Mouse (Mus musculus) MEL (cell line): ENCODE measurements around the gene Herpud1. TPM values are rescaled to one million over a fixed set of nuclear protein-coding genes. Genes with fewer than 3 reads are reported as not detected.
"Not testable (repeated sequence)": the region's sequence is repeated elsewhere in the genome, so short reads cannot be mapped to it uniquely, and the experiment has no call there.

ENCODE experiments used
- DNase-seq: peaks from one replicate; pipeline ENCODE4 v3.0.0; 2011; ENCODE audit warnings: low read depth, low spot score
- H3K27ac ChIP-seq: 2 replicates; pipeline ENCODE4 v1.5.1; 2012; ENCODE audit warnings: low read depth, mild to moderate bottlenecking, control low read depth, low read length, moderate library complexity; ENCODE audit not compliant: control insufficient read depth
- H3K27me3 ChIP-seq, 2 experiments: fragments of 150-350 bp in 1 of 2; sonication (generic) in 1 of 2; 2 replicates each; pipeline ENCODE4 v1.6.1; 2012; ENCODE audit warnings: low read length in 2 of 2, mild to moderate bottlenecking in 2 of 2, improper control_type of control experiment in 1 of 2, moderate library complexity in 1 of 2; ENCODE audit not compliant: insufficient read depth in 2 of 2, control insufficient read depth in 1 of 2
- H3K36me3 ChIP-seq, 2 experiments: 2 replicates each; pipeline ENCODE4 v1.6.1; 2012 to 2014; ENCODE audit warnings: low read length in 2 of 2, improper control_type of control experiment in 1 of 2, inconsistent platforms in 1 of 2, mild to moderate bottlenecking in 1 of 2; ENCODE audit not compliant: insufficient read depth in 2 of 2, control insufficient read depth in 1 of 2
- H3K4me1 ChIP-seq, 2 experiments: fragments of 150-350 bp in 1 of 2; sonication (generic) in 1 of 2; 2 replicates each; pipeline ENCODE4 v1.6.1; 2012; ENCODE audit warnings: low read length in 2 of 2, improper control_type of control experiment in 1 of 2, mild to moderate bottlenecking in 1 of 2; ENCODE audit not compliant: insufficient read depth in 2 of 2, control insufficient read depth in 1 of 2
- H3K4me3 ChIP-seq, 2 experiments: fragments of 150-350 bp in 1 of 2; sonication (generic) in 1 of 2; 2 replicates each; pipeline ENCODE4 v1.5.1; 2012; ENCODE audit warnings: low read depth in 2 of 2, low read length in 2 of 2, mild to moderate bottlenecking in 2 of 2, moderate library complexity in 2 of 2, control low read depth in 1 of 2, improper control_type of control experiment in 1 of 2; ENCODE audit not compliant: control insufficient read depth in 1 of 2, insufficient read depth in 1 of 2
- H3K79me2 ChIP-seq: 2 replicates; pipeline ENCODE4 v1.6.1; 2012; ENCODE audit warnings: mild to moderate bottlenecking, low read length, moderate library complexity; ENCODE audit not compliant: control insufficient read depth, poor library complexity, insufficient read depth
- H3K9ac ChIP-seq: 2 replicates; pipeline ENCODE4 v1.6.1; 2012; ENCODE audit warnings: low read depth, mild to moderate bottlenecking, control low read depth, low read length, moderate library complexity; ENCODE audit not compliant: control insufficient read depth, poor library complexity, severe bottlenecking
- H3K9me3 ChIP-seq: fragments of 150-350 bp; sonication (generic); replicated peaks from 2 replicates; pipeline ENCODE4 v1.6.1; 2012; ENCODE audit warnings: mild to moderate bottlenecking, low read length, improper control_type of control experiment, moderate library complexity; ENCODE audit not compliant: insufficient read depth
- BHLHE40 ChIP-seq: IDR thresholded peaks from 2 replicates; pipeline ENCODE4 v1.6.1; 2012; ENCODE audit warnings: low read depth, mild to moderate bottlenecking, inconsistent platforms, low read length, improper control_type of control experiment, borderline replicate concordance
- CHD1 ChIP-seq: IDR thresholded peaks from 2 replicates; pipeline ENCODE4 v1.6.1; 2012; ENCODE audit warnings: low read depth, mild to moderate bottlenecking, inconsistent platforms, low read length, improper control_type of control experiment
- CTCF ChIP-seq, 3 experiments: IDR thresholded peaks in 2 of 3; conservative IDR thresholded peaks in 1 of 3; 2 replicates each; pipeline ENCODE4 v1.5.1; 2011 to 2012; ENCODE audit warnings: low read length in 3 of 3, low read depth in 2 of 3, mild to moderate bottlenecking in 2 of 3, improper control_type of control experiment in 1 of 3, inconsistent platforms in 1 of 3, mixed read lengths in 1 of 3, moderate library complexity in 1 of 3; ENCODE audit not compliant: control insufficient read depth in 1 of 3, insufficient read depth in 1 of 3, poor library complexity in 1 of 3, severe bottlenecking in 1 of 3
- E2F4 ChIP-seq: IDR thresholded peaks from 2 replicates; pipeline ENCODE4 v1.6.1; 2011; ENCODE audit warnings: low read depth, low read length, improper control_type of control experiment, borderline replicate concordance
- EP300 ChIP-seq, 2 experiments: IDR thresholded peaks; 2 replicates each; pipeline ENCODE4 v1.6.1; 2011; ENCODE audit warnings: improper control_type of control experiment in 2 of 2, low read length in 2 of 2, low read depth in 1 of 2, mild to moderate bottlenecking in 1 of 2
- ETS1 ChIP-seq: IDR thresholded peaks from 2 replicates; pipeline ENCODE4 v1.6.1; 2012; ENCODE audit warnings: low read depth, mild to moderate bottlenecking, inconsistent platforms, low read length, improper control_type of control experiment, moderate library complexity
- GATA1 ChIP-seq: IDR thresholded peaks from 2 replicates; pipeline ENCODE4 v1.6.1; 2011; ENCODE audit warnings: low read depth, low read length, improper control_type of control experiment
- HCFC1 ChIP-seq: IDR thresholded peaks from 2 replicates; pipeline ENCODE4 v1.6.1; 2012; ENCODE audit warnings: low read depth, mild to moderate bottlenecking, inconsistent platforms, low read length, improper control_type of control experiment, moderate library complexity
- JUND ChIP-seq: IDR thresholded peaks from 2 replicates; pipeline ENCODE4 v1.6.1; 2011; ENCODE audit warnings: low read depth, mild to moderate bottlenecking, improper control_type of control experiment, low read length
- KAT2A ChIP-seq: conservative IDR thresholded peaks from 2 replicates; pipeline ENCODE4 v1.6.1; 2012; ENCODE audit warnings: low read depth, low read length, improper control_type of control experiment, inconsistent platforms
- MAX ChIP-seq: IDR thresholded peaks from 2 replicates; pipeline ENCODE4 v1.6.1; 2011; ENCODE audit warnings: low read length, improper control_type of control experiment
- MAZ ChIP-seq: IDR thresholded peaks from 2 replicates; pipeline ENCODE4 v1.6.1; 2012; ENCODE audit warnings: low read depth, mild to moderate bottlenecking, inconsistent platforms, low read length, improper control_type of control experiment
- MXI1 ChIP-seq: IDR thresholded peaks from 2 replicates; pipeline ENCODE4 v1.6.1; 2011; ENCODE audit warnings: mild to moderate bottlenecking, low read depth, low read length, improper control_type of control experiment
- MYB ChIP-seq: IDR thresholded peaks from 2 replicates; pipeline ENCODE4 v1.6.1; 2011; ENCODE audit warnings: mild to moderate bottlenecking, low read depth, low read length, improper control_type of control experiment
- MYC ChIP-seq: IDR thresholded peaks from 2 replicates; pipeline ENCODE4 v1.6.1; 2011; ENCODE audit warnings: low read depth, mild to moderate bottlenecking, low read length, improper control_type of control experiment, moderate library complexity
- NRF1 ChIP-seq: IDR thresholded peaks from 2 replicates; pipeline ENCODE4 v1.6.1; 2014; ENCODE audit warnings: low read depth, mild to moderate bottlenecking, inconsistent platforms, low read length, improper control_type of control experiment, moderate library complexity; ENCODE audit not compliant: poor library complexity, insufficient read depth, severe bottlenecking
- RAD21 ChIP-seq: IDR thresholded peaks from 2 replicates; pipeline ENCODE4 v1.6.1; 2011; ENCODE audit warnings: mild to moderate bottlenecking, low read depth, low read length, improper control_type of control experiment
- RCOR1 ChIP-seq: IDR thresholded peaks from 2 replicates; pipeline ENCODE4 v1.6.1; 2012; ENCODE audit warnings: low read depth, mild to moderate bottlenecking, inconsistent platforms, low read length, improper control_type of control experiment
- SIN3A ChIP-seq: IDR thresholded peaks from 2 replicates; pipeline ENCODE4 v1.6.1; 2012; ENCODE audit warnings: low read length, improper control_type of control experiment, inconsistent platforms
- SMC3 ChIP-seq: IDR thresholded peaks from 2 replicates; pipeline ENCODE4 v1.6.1; 2011; ENCODE audit warnings: low read depth, low read length, improper control_type of control experiment
- TBP ChIP-seq: IDR thresholded peaks from 2 replicates; pipeline ENCODE4 v1.8.0; 2011; ENCODE audit warnings: low read depth, low read length, improper control_type of control experiment
- TCF12 ChIP-seq: IDR thresholded peaks from 2 replicates; pipeline ENCODE4 v1.6.1; 2014; ENCODE audit warnings: low read depth, mild to moderate bottlenecking, inconsistent platforms, low read length, improper control_type of control experiment, moderate library complexity
- UBTF ChIP-seq: IDR thresholded peaks from 2 replicates; pipeline ENCODE4 v1.6.1; 2012; ENCODE audit warnings: low read depth, mild to moderate bottlenecking, inconsistent platforms, low read length, improper control_type of control experiment, moderate library complexity, borderline replicate concordance; ENCODE audit not compliant: insufficient read depth
- USF1 ChIP-seq: IDR thresholded peaks from 2 replicates; pipeline ENCODE4 v1.6.1; 2014; ENCODE audit warnings: low read depth, mild to moderate bottlenecking, inconsistent platforms, low read length, improper control_type of control experiment, moderate library complexity
- ZKSCAN1 ChIP-seq: IDR thresholded peaks from 2 replicates; pipeline ENCODE4 v1.6.1; 2012; ENCODE audit warnings: low read depth, mild to moderate bottlenecking, inconsistent platforms, low read length, improper control_type of control experiment, moderate library complexity
- ZMIZ1 ChIP-seq: IDR thresholded peaks from 2 replicates; pipeline ENCODE4 v1.6.1; 2012; ENCODE audit warnings: low read depth, mild to moderate bottlenecking, inconsistent platforms, low read length, improper control_type of control experiment, moderate library complexity
- polyA plus RNA-seq, 2 experiments: library from polyadenylated mRNA; stranded (reverse) in 1 of 2; unstranded in 1 of 2; fragments of >175 nt in 1 of 2; fragments of >200 nt in 1 of 2; gene quantifications; 2 replicates each; pipeline versions ENCODE4 v1.2.1 to v1.2.4; 2012; ENCODE audit warnings: low replicate concordance in 2 of 2, low read depth in 1 of 2; ENCODE audit not compliant: insufficient read length in 2 of 2, insufficient read depth in 1 of 2, missing spikeins in 1 of 2
- total RNA-seq: library from RNA; depleted of rRNA; stranded (reverse); fragments of 300-350 nt; gene quantifications from 2 replicates; pipeline ENCODE4 v1.2.3, GENCODE M21; 2012

The Herpud1 gene
- total and polyA plus RNA-seq, 3 experiments, result 66.1 to 66.9 TPM; not detected in 1

DNA sequence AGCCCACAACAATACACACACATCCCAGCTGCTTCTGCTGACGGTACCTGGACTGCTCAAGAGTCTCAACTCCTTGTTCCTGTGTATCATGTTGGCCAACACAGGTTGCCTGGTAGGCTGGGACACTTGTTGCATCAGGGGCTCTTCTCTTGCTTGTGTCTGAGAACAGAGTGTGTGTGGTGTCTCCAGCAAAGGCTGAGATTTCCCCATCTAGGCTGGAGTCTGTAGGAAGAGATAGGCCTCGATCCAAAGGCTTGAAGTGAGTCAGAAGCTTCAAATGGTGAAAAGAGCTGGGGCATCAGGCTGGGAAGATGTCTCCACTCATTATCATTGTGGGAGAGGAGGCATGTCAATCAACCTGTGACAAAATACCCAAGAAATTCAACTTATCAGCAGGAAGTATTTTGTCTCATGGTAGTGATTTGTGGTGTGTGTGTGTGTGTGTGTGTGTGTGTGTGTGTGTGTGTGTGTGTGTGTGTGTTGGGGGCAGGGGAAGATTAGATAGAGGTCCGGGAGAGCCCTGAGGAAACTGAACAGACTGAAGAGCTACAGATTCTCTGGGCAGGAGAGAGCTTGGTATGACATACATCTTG lies 13.2 kb downstream of the Herpud1 start (continued):
- no peak for TF ChIP-seq RAD21
- no peak for TF ChIP-seq NRF1
- no peak for TF ChIP-seq MAZ
- TF ChIP-seq HCFC1, result no peak
- TF ChIP-seq ZMIZ1, result no peak
- no peak for TF ChIP-seq MYB
- TF ChIP-seq KAT2A, result no peak
- TF ChIP-seq RCOR1, result peak; percentile 99
- TF ChIP-seq E2F4, result no peak
- TF ChIP-seq UBTF, result no peak
- no peak for TF ChIP-seq USF1
- TF ChIP-seq MYC, result 0 out of 2 replicates have a peak, but pooled peaks have one; percentile 19

DNA sequence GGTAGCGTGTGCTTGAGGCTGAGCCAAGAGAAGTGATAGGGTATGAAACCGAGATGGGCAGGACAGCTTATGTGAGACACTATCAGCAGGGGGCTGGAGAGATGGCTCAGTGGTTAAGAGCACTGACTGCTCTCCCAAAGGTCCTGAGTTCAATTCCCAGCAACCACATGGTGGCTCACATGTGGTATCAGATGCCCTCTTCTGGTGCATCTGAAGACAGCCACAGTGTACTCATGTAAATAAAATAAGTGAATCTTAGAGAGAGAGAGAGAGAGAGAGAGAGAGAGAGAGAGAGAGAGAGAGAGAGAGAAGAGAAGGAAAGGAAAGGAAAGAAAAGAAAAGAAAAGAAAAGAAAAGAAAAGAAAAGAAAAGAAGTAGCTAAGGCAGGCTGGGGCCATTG lies 13.7 kb downstream of the Herpud1 start:
- peak; percentile 37 for TF ChIP-seq SMC3
- peak in 1 of 3 experiments; percentile 28; a peak in 2 of 6 replicates for TF ChIP-seq CTCF (IDR thresholded peaks at IDR 0.05 in 2 of 3, conservative IDR thresholded peaks at IDR 0.05 in 1 of 3; ENCODE audit: control insufficient read depth in 1 of 3, insufficient read depth in 1 of 3, low read depth in 2 of 3, low read length in 3 of 3, poor library complexity in 1 of 3, severe bottlenecking in 1 of 3)
- TF ChIP-seq RAD21, result peak; percentile 17
- TF ChIP-seq TBP, result peak; percentile 43; the same call in 1 of the 2 replicates
- H3K9me3 ChIP-seq, result not testable (repeated sequence)

DNA sequence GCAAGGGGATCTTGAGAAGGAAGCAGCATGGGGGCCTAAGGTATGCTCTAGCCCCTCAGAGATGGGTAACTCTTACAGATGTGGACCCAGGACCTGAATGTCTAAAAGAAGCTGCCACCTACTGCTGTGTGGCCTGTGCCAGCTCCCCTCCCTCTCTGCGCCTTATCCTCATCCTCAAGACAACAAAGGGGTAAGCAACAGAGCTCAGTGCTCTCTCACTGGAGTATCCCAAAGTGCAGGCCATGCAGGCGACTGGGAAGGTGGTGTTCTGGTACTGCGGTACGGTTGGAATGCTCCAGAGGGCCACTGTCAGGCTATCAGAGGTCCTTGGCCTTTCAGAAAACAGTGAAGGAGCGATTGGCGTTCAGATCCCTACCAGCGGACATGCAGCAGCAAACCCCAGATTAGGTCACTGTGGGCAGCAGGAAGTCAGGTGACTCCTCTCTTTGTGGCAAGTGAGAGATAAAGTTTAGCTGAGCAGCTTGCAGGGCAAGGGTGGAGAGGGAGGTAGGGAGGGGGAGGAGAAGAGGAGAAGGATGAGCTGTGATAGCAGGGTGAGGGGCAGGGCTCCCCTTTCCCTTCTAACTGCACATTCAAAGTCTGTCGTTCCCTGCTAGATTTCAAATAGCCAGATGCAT lies 22.3 kb downstream of the Herpud1 start:
- Histone ChIP-seq H3K27ac (no peak overlapping the region), H3K4me1 (peaks cover 2 to 16% of the 10 kb centered on the region in 2 experiments; a peak in 3 of 4 replicates), H3K9ac (peak overlapping the region; percentile 24; the same call in 1 of the 2 replicates), H3K79me2 (no peaks in the 10 kb centered on the region), H3K27me3 (no peaks in the 10 kb centered on the region), H3K9me3 (no peaks in the 10 kb centered on the region), H3K36me3 (peaks cover 0 to 12% of the 10 kb centered on the region in 2 experiments; a peak in 2 of 4 replicates), H3K4me3 (peak overlapping the region in 1 of 2 experiments; percentile 13; a peak in 1 of 4 replicates)
- peak; percentile 58 for DNase-seq
- TF ChIP-seq MAX, result no peak
- TF ChIP-seq JUND, result no peak
- TF ChIP-seq TCF12, result peak; percentile 78
- peak; percentile 89 for TF ChIP-seq USF1
- TF ChIP-seq MYC, result 0 out of 2 replicates have a peak, but pooled peaks have one; percentile 28
- no peak for TF ChIP-seq KAT2A
- TF ChIP-seq SMC3, result no peak
- TF ChIP-seq EP300 (IDR thresholded peaks at IDR 0.05; ENCODE audit: low read depth in 1 of 2, low read length in 2 of 2), result peak in 1 of 2 experiments; percentile 79; a peak in 3 of 4 replicates
- TF ChIP-seq ETS1, result peak; percentile 81
- TF ChIP-seq GATA1, result peak; percentile 70
- no peak for TF ChIP-seq MXI1
- TF ChIP-seq CHD1, result no peak
- no peak for TF ChIP-seq RAD21
- peak; percentile 96 for TF ChIP-seq BHLHE40
- TF ChIP-seq E2F4, result no peak
- no peak for TF ChIP-seq ZKSCAN1
- 0 out of 2 replicates have a peak, but pooled peaks have one; percentile 30 for TF ChIP-seq SIN3A
- TF ChIP-seq HCFC1, result 0 out of 2 replicates have a peak, but pooled peaks have one; percentile 36

More for the DNA sequence above, 13.7 kb downstream of the Herpud1 start:
- H3K27me3 ChIP-seq, H3K27ac ChIP-seq, H3K4me3 ChIP-seq, H3K9ac ChIP-seq, DNase-seq, H3K79me2 ChIP-seq, H3K4me1 ChIP-seq, H3K36me3 ChIP-seq: not testable (repeated sequence)
